Mouse (Mus musculus) intestine, postnatal 0 days (tissue): ENCODE results near the gene Ndel1. TPM values are rescaled to one million over a fixed set of nuclear protein-coding genes. Genes with fewer than 3 reads are reported as not detected.

Experiments used
- ATAC-seq: fragments of 200-750 bp; cut with Nextera tagmentation; 2 replicates; pipeline ENCODE4 v1.8.0; 2017; ENCODE audit warnings: mild to moderate bottlenecking, moderate TSS enrichment, moderate library complexity
- H3K27ac ChIP-seq: fragments of 300-500 bp; sonication (generic); 2 replicates; pipeline ENCODE4 v1.5.1; 2014; ENCODE audit warnings: mild to moderate bottlenecking, low read depth, low read length, moderate library complexity
- H3K27me3 ChIP-seq: fragments of 300-500 bp; sonication (generic); replicated peaks from 2 replicates; pipeline ENCODE4 v1.6.1; 2014; ENCODE audit warnings: low read length, mixed read lengths; ENCODE audit not compliant: control insufficient read depth, insufficient read depth
- H3K36me3 ChIP-seq: fragments of 300-500 bp; sonication (generic); 2 replicates; pipeline ENCODE4 v1.6.1; 2014; ENCODE audit warnings: mild to moderate bottlenecking, moderate library complexity; ENCODE audit not compliant: control insufficient read depth, insufficient read depth
- H3K4me1 ChIP-seq: fragments of 300-500 bp; sonication (generic); replicated peaks from 2 replicates; pipeline ENCODE4 v1.6.1; 2014; ENCODE audit warnings: antibody characterized with exemption, low read length, mixed read lengths; ENCODE audit not compliant: control insufficient read depth, insufficient read depth
- H3K4me2 ChIP-seq: fragments of 300-500 bp; sonication (generic); replicated peaks from 2 replicates; pipeline ENCODE4 v1.6.1; 2014; ENCODE audit warnings: low read depth, mild to moderate bottlenecking, moderate library complexity
- H3K4me3 ChIP-seq: fragments of 300-500 bp; sonication (generic); 2 replicates; pipeline ENCODE4 v1.5.1; 2014; ENCODE audit warnings: low read depth, low read length
- H3K9ac ChIP-seq: fragments of 300-500 bp; sonication (generic); 2 replicates; pipeline ENCODE4 v1.6.1; 2014; ENCODE audit warnings: mild to moderate bottlenecking, low read depth, low read length
- H3K9me3 ChIP-seq: fragments of 300-500 bp; sonication (generic); 2 replicates; pipeline ENCODE4 v1.6.1; 2016; ENCODE audit warnings: mixed run types; ENCODE audit not compliant: control insufficient read depth
- CTCF ChIP-seq: sonication (generic); IDR thresholded peaks from 2 replicates; pipeline ENCODE4 v1.5.1; 2016; ENCODE audit warnings: low read depth, mild to moderate bottlenecking, control low read depth, antibody characterized with exemption, moderate library complexity
- WGBS: fragments of 180-500 bp; shearing (Covaris S2); extraction: QIAGEN DNeasy Blood & Tissue Kit; methylation state at CpG from one replicate; pipeline ENCODE4 v1.1.7; 2014; 5-methylcytosine and 5-hydroxymethylcytosine counted together
- polyA plus RNA-seq: library from polyadenylated mRNA; unstranded; fragments of >200 nt; fragmentation: Nextera tagmentation; extraction: Ambion mirVana; gene quantifications from 2 replicates; pipeline ENCODE4 v1.2.1, GENCODE M21; 2015

Ndel1 gene
- polyA plus RNA-seq, 1 experiment from 2014 or later, result 63.6 TPM

- no peak for TF ChIP-seq CTCF
- H3K27me3 ChIP-seq, result no peaks in the 10 kb centered on the region
- H3K4me2 ChIP-seq, result no peak overlapping the region
- no peak overlapping the region for H3K27ac ChIP-seq
- 77% methylated on average over 3 of the region's 3 CpGs for WGBS
- no peak overlapping the region for H3K9ac ChIP-seq
- no peaks in the 10 kb centered on the region for H3K4me1 ChIP-seq
- no peak overlapping the region for H3K4me3 ChIP-seq
- H3K9me3 ChIP-seq, result no peaks in the 10 kb centered on the region
- H3K36me3 ChIP-seq, result no peaks in the 10 kb centered on the region
- ATAC-seq, result no peak
These were observed 14.3 kb downstream of the Ndel1 start for GRCm38 (mm10) chr11:68857329-68857728.

GRCm38 (mm10) chr11:68854621-68855020 is 17.0 kb downstream of the Ndel1 start:
- H3K27ac ChIP-seq, result no peak overlapping the region; the same call in 1 of the 2 replicates
- H3K4me2 ChIP-seq, result no peak overlapping the region
- WGBS, result 53% methylated on average over 3 of the region's 3 CpGs

GRCm38 (mm10) chr11:68853611-68854401 is 17.9 kb downstream of the Ndel1 start:
- Histone ChIP-seq H3K4me1 (0 out of 2 replicates have a peak, but pooled peaks cover 2% of the 10 kb centered on the region), H3K4me2 (peak overlapping the region; percentile 77), H3K9me3 (no peaks in the 10 kb centered on the region), H3K36me3 (no peaks in the 10 kb centered on the region), H3K27me3 (no peaks in the 10 kb centered on the region), H3K4me3 (peak overlapping the region; percentile 99), H3K9ac (peak overlapping the region; percentile 99), H3K27ac (peak overlapping the region; percentile 100)
- 23% methylated on average over 14 of the region's 14 CpGs for WGBS
- ATAC-seq, result peak; percentile 10; the same call in 1 of the 2 replicates
- TF ChIP-seq CTCF, result peak; percentile 38

More at GRCm38 (mm10) chr11:68854621-68855020, 17.0 kb downstream of the Ndel1 start:
- H3K9me3 ChIP-seq, result no peaks in the 10 kb centered on the region
- no peak for ATAC-seq
- no peak overlapping the region for H3K9ac ChIP-seq
- H3K4me1 ChIP-seq, result 0 out of 2 replicates have a peak, but pooled peaks cover 2% of the 10 kb centered on the region
- no peak for TF ChIP-seq CTCF
- no peaks in the 10 kb centered on the region for H3K36me3 ChIP-seq
- no peaks in the 10 kb centered on the region for H3K27me3 ChIP-seq
- H3K4me3 ChIP-seq, result no peak overlapping the region

GRCm38 (mm10) chr11:68852932-68853409 is 18.7 kb downstream of the Ndel1 start:
- H3K4me2 ChIP-seq, result peak overlapping the region; percentile 77
- under 1% methylated on average over 42 of the region's 42 CpGs for WGBS
- peak overlapping the region; percentile 99 for H3K9ac ChIP-seq
- H3K27me3 ChIP-seq, result no peaks in the 10 kb centered on the region
- H3K36me3 ChIP-seq, result no peaks in the 10 kb centered on the region
- peak overlapping the region; percentile 99 for H3K4me3 ChIP-seq
- 0 out of 2 replicates have a peak, but pooled peaks cover 2% of the 10 kb centered on the region for H3K4me1 ChIP-seq
- peak; percentile 18 for TF ChIP-seq CTCF
- no peaks in the 10 kb centered on the region for H3K9me3 ChIP-seq
- ATAC-seq, result peak; percentile 99
- peak overlapping the region; percentile 100 for H3K27ac ChIP-seq

GRCm38 (mm10) chr11:68852486-68852901 is 19.2 kb downstream of the Ndel1 start:
- peak overlapping the region; percentile 100 for H3K27ac ChIP-seq
- under 1% methylated on average over 34 of the region's 36 CpGs for WGBS
- peak overlapping the region; percentile 99 for H3K4me3 ChIP-seq
- H3K9me3 ChIP-seq, result no peaks in the 10 kb centered on the region
- peak; percentile 79 for ATAC-seq
- peak overlapping the region; percentile 77 for H3K4me2 ChIP-seq
- H3K9ac ChIP-seq, result peak overlapping the region; percentile 99
- H3K27me3 ChIP-seq, result no peaks in the 10 kb centered on the region
- H3K36me3 ChIP-seq, result no peaks in the 10 kb centered on the region
- TF ChIP-seq CTCF, result no peak
- 0 out of 2 replicates have a peak, but pooled peaks cover 2% of the 10 kb centered on the region for H3K4me1 ChIP-seq

- TF ChIP-seq CTCF, result no peak
- H3K4me2 ChIP-seq, result peak overlapping the region; percentile 77
- peak overlapping the region; percentile 99 for H3K4me3 ChIP-seq
- H3K27me3 ChIP-seq, result no peaks in the 10 kb centered on the region
- H3K36me3 ChIP-seq, result no peaks in the 10 kb centered on the region
- no peaks in the 10 kb centered on the region for H3K9me3 ChIP-seq
- ATAC-seq, result no peak
- WGBS, result 1% methylated on average over 13 of the region's 13 CpGs
- peak overlapping the region; percentile 100 for H3K27ac ChIP-seq
- H3K4me1 ChIP-seq, result 0 out of 2 replicates have a peak, but pooled peaks cover 2% of the 10 kb centered on the region
- peak overlapping the region; percentile 99 for H3K9ac ChIP-seq
These were observed 19.8 kb downstream of the Ndel1 start for GRCm38 (mm10) chr11:68851644-68852485.
